Mouse (Mus musculus) heart, embryonic 13.5 days (tissue): ENCODE measurements around the gene D630039A03Rik. TPM values are rescaled to one million over a fixed set of nuclear protein-coding genes. Genes with fewer than 3 reads are reported as not detected.

ENCODE experiments used
- ATAC-seq: fragments of 200-750 bp; cut with Nextera tagmentation; 2 replicates; pipeline ENCODE4 v1.8.0; 2017; ENCODE audit warnings: moderate TSS enrichment; ENCODE audit not compliant: insufficient number of reproducible peaks, low FRiP score, low TSS enrichment; ENCODE audit errors: extremely low read depth
- H3K27ac ChIP-seq: fragments of 300-500 bp; sonication (generic); replicated peaks from 2 replicates; pipeline ENCODE4 v1.5.1; 2015; ENCODE audit warnings: moderate library complexity, mild to moderate bottlenecking, inconsistent platforms
- H3K27me3 ChIP-seq: fragments of 300-500 bp; sonication (generic); replicated peaks from 2 replicates; pipeline ENCODE4 v1.6.1; 2015; ENCODE audit warnings: mild to moderate bottlenecking, inconsistent platforms
- H3K36me3 ChIP-seq: fragments of 300-500 bp; sonication (generic); 2 replicates; pipeline ENCODE4 v1.6.1; 2015; ENCODE audit warnings: mild to moderate bottlenecking, inconsistent platforms
- H3K4me1 ChIP-seq: fragments of 300-500 bp; sonication (generic); 2 replicates; pipeline ENCODE4 v1.6.1; 2015; ENCODE audit warnings: inconsistent platforms
- H3K4me2 ChIP-seq: fragments of 300-500 bp; sonication (generic); 2 replicates; pipeline ENCODE4 v1.6.1; 2015; ENCODE audit warnings: inconsistent platforms, mild to moderate bottlenecking, moderate library complexity
- H3K4me3 ChIP-seq: fragments of 300-500 bp; sonication (generic); 2 replicates; pipeline ENCODE4 v1.5.1; 2015; ENCODE audit warnings: moderate library complexity, mild to moderate bottlenecking, inconsistent platforms
- H3K9ac ChIP-seq: fragments of 300-500 bp; sonication (generic); 2 replicates; pipeline ENCODE4 v1.6.1; 2015; ENCODE audit warnings: inconsistent platforms, mild to moderate bottlenecking, moderate library complexity
- H3K9me3 ChIP-seq: fragments of 300-500 bp; sonication (generic); 2 replicates; pipeline ENCODE4 v1.6.1; 2016; ENCODE audit warnings: inconsistent platforms
- WGBS: fragments of 180-500 bp; shearing (Covaris S2); methylation state at CpG from one replicate; pipeline ENCODE4 v1.1.7; 2015; ENCODE audit warnings: mixed read lengths; 5-methylcytosine and 5-hydroxymethylcytosine counted together
- polyA plus RNA-seq: library from polyadenylated mRNA; unstranded; fragments of >200 nt; fragmentation: Nextera tagmentation; extraction: Ambion mirVana; gene quantifications from 2 replicates; pipeline ENCODE4 v1.2.1, GENCODE M21; 2015

D630039A03Rik gene
- polyA plus RNA-seq, 1 experiment from 2014 or later, result 0.15 TPM

- no peak overlapping the region for H3K4me3 ChIP-seq
- peaks cover 64% of the 10 kb centered on the region for H3K4me1 ChIP-seq
- no peaks in the 10 kb centered on the region for H3K9me3 ChIP-seq
- no peak overlapping the region for H3K27ac ChIP-seq
- no peak overlapping the region for H3K9ac ChIP-seq
- no peak overlapping the region for H3K4me2 ChIP-seq
- WGBS, result 73% methylated on average over 8 of the region's 8 CpGs
- H3K36me3 ChIP-seq, result peaks cover 50% of the 10 kb centered on the region
- no peak for ATAC-seq
- no peaks in the 10 kb centered on the region for H3K27me3 ChIP-seq
Observed at GRCm38 (mm10) chr4:57861856-57862255, 54.2 kb downstream of the D630039A03Rik start.

GRCm38 (mm10) chr4:57861166-57861565 lies 54.9 kb downstream of the D630039A03Rik start:
- Histone ChIP-seq H3K4me1 (peaks cover 59% of the 10 kb centered on the region), H3K27me3 (no peaks in the 10 kb centered on the region), H3K27ac (no peak overlapping the region), H3K9ac (no peak overlapping the region), H3K4me3 (no peak overlapping the region), H3K4me2 (no peak overlapping the region), H3K36me3 (peaks cover 57% of the 10 kb centered on the region), H3K9me3 (no peaks in the 10 kb centered on the region)
- WGBS, result 65% methylated on average over 6 of the region's 6 CpGs
- no peak for ATAC-seq

GRCm38 (mm10) chr4:57860204-57860611 lies 55.9 kb downstream of the D630039A03Rik start:
- Histone ChIP-seq H3K27ac (no peak overlapping the region), H3K9ac (no peak overlapping the region), H3K27me3 (no peaks in the 10 kb centered on the region), H3K36me3 (peaks cover 57% of the 10 kb centered on the region), H3K4me3 (no peak overlapping the region), H3K4me1 (peaks cover 50% of the 10 kb centered on the region), H3K4me2 (no peak overlapping the region), H3K9me3 (no peaks in the 10 kb centered on the region)
- no peak for ATAC-seq
- WGBS, result 66% methylated on average over 6 of the region's 6 CpGs

Other genes starting within 250 kb of the D630039A03Rik start
- 41.3 and 43.1 TPM in 2 replicates for gene Akap2, start 198.6 kb downstream of the D630039A03Rik start, polyA plus RNA-seq
- gene Txn1, start 40.1 kb upstream of the D630039A03Rik start, polyA plus RNA-seq, result 292 and 318 TPM in 2 replicates
- not detected in 2 replicates for gene Txndc8, start 92.8 kb upstream of the D630039A03Rik start, polyA plus RNA-seq